Mouse (Mus musculus) heart, embryonic 11.5 days (tissue): ENCODE data around the gene Asap2. TPM values are rescaled to one million over a fixed set of nuclear protein-coding genes. Genes with fewer than 3 reads are reported as not detected.

ENCODE experiments used
- ATAC-seq: fragments of 200-750 bp; cut with Nextera tagmentation; replicated peaks from 2 replicates; pipeline ENCODE4 v1.8.0; 2017; ENCODE audit warnings: moderate library complexity; ENCODE audit not compliant: insufficient number of reproducible peaks, low FRiP score, low TSS enrichment
- H3K27ac ChIP-seq: fragments of 300-500 bp; sonication (generic); 2 replicates; pipeline ENCODE4 v1.5.1; 2014; ENCODE audit warnings: mild to moderate bottlenecking, low read depth, low read length
- H3K27me3 ChIP-seq: fragments of 300-500 bp; sonication (generic); 2 replicates; pipeline ENCODE4 v1.6.1; 2014; ENCODE audit warnings: mild to moderate bottlenecking, low read length, mixed read lengths; ENCODE audit not compliant: control insufficient read depth, insufficient read depth
- H3K36me3 ChIP-seq: fragments of 300-500 bp; sonication (generic); 2 replicates; pipeline ENCODE4 v1.6.1; 2014; ENCODE audit warnings: mild to moderate bottlenecking, low read length, moderate library complexity, mixed read lengths; ENCODE audit not compliant: control insufficient read depth, insufficient read depth
- H3K4me1 ChIP-seq: fragments of 300-500 bp; sonication (generic); 2 replicates; pipeline ENCODE4 v1.6.1; 2014; ENCODE audit warnings: low read length; ENCODE audit not compliant: control insufficient read depth, insufficient read depth
- H3K4me2 ChIP-seq: fragments of 300-500 bp; sonication (generic); 2 replicates; pipeline ENCODE4 v1.6.1; 2014; ENCODE audit warnings: mild to moderate bottlenecking, moderate library complexity
- H3K4me3 ChIP-seq: fragments of 300-500 bp; sonication (generic); 2 replicates; pipeline ENCODE4 v1.5.1; 2014; ENCODE audit warnings: low read depth, low read length
- H3K9ac ChIP-seq: fragments of 300-500 bp; sonication (generic); 2 replicates; pipeline ENCODE4 v1.6.1; 2014; ENCODE audit warnings: mild to moderate bottlenecking, low read depth, low read length, moderate library complexity
- H3K9me3 ChIP-seq: fragments of 300-500 bp; sonication (generic); replicated peaks from 2 replicates; pipeline ENCODE4 v1.6.1; 2016; ENCODE audit warnings: low read length; ENCODE audit not compliant: control insufficient read depth
- WGBS: fragments of 180-500 bp; shearing (Covaris S2); extraction: QIAGEN DNeasy Blood & Tissue Kit; methylation state at CpG from one replicate; pipeline ENCODE4 v1.1.7; 2014; ENCODE audit not compliant: insufficient replicate concordance; 5-methylcytosine and 5-hydroxymethylcytosine counted together
- polyA plus RNA-seq: library from polyadenylated mRNA; unstranded; fragments of >200 nt; fragmentation: Nextera tagmentation; extraction: Ambion mirVana; gene quantifications from 2 replicates; pipeline ENCODE4 v1.2.1, GENCODE M21; 2014

Asap2 gene
- polyA plus RNA-seq, 1 experiment from 2014 or later = 8.3 TPM

DNA sequence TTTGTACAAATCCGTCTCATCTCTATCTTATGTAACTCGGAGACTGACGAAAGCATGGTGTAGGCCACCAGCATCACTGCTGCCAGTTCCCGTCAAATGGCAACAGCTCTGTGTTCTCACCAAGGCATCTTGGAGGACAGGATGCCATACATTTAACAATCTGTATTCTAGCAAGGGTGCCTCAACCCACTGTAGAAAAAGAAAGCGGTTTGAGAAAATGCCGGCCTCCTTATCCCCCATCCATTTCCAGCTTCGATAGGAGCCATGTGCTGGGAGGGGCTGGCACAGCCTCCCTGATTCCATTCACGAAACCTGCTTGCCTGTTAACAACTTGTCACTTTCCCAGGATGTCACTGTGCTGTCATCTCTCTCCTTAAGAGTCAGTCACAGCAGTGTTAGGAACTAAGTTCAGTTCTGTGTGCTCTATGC, 163.0 kb downstream of the Asap2 start:
- no peak overlapping the region for H3K27ac ChIP-seq
- H3K36me3 ChIP-seq = no peaks in the 10 kb centered on the region
- no peak overlapping the region for H3K9ac ChIP-seq
- no peaks in the 10 kb centered on the region for H3K9me3 ChIP-seq
- H3K4me3 ChIP-seq = no peak overlapping the region
- ATAC-seq = no peak
- peaks cover 32% of the 10 kb centered on the region for H3K4me1 ChIP-seq
- 52% methylated on average over 8 of the region's 8 CpGs for WGBS
- no peak overlapping the region for H3K4me2 ChIP-seq
- no peaks in the 10 kb centered on the region for H3K27me3 ChIP-seq

DNA sequence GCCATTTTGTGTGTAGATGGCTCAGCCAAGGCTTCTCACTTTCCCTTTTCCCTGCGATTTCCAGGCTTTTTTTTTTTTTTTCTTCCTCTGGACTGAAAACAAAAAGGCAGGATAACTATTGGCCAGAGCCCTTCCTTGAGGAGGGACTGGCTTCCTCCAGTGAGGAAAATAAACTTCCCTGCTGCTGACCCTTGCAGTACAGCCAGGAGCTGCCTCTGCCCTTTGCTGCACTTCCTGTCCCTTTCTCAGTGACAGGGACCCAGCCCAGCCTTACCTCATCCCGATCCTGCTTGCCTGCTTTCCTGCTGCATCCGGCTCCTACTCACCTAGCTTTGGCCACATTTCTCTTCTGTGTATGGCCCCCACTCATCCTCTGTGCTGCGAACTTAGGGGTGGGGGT, 164.8 kb downstream of the Asap2 start:
- no peaks in the 10 kb centered on the region for H3K36me3 ChIP-seq
- H3K9me3 ChIP-seq = no peaks in the 10 kb centered on the region
- WGBS = 40% methylated on average over 4 of the region's 4 CpGs
- H3K4me2 ChIP-seq = no peak overlapping the region
- no peak; the same call in 1 of the 2 replicates for ATAC-seq
- no peak overlapping the region for H3K9ac ChIP-seq
- H3K4me1 ChIP-seq = peaks cover 45% of the 10 kb centered on the region
- H3K4me3 ChIP-seq = no peak overlapping the region
- H3K27ac ChIP-seq = peak overlapping the region; percentile 59
- H3K27me3 ChIP-seq = no peaks in the 10 kb centered on the region

DNA sequence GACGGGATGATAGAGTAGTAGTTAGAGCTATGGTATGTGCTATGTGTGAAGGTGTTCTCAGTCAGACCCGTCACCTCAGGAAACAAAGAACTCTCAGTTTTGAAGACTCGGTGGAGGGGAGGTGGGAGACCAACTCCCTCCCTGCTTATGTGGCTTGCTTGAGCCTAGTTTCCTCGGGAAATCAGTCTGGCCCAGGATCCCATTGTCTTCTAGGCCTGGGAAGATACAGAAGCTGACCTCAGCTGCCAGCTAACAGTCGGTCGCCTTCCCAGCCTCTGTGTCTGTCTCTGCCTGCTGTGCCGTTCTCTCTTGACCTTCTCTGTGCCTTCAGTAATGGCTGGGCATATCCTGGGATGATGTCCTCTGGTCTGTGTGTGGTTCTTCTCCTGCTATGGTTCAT, 169.0 kb downstream of the Asap2 start:
- no peak overlapping the region for H3K9ac ChIP-seq
- H3K4me3 ChIP-seq = no peak overlapping the region
- no peaks in the 10 kb centered on the region for H3K36me3 ChIP-seq
- WGBS = 50% methylated on average over 7 of the region's 7 CpGs
- no peak for ATAC-seq
- H3K9me3 ChIP-seq = no peaks in the 10 kb centered on the region
- no peaks in the 10 kb centered on the region for H3K27me3 ChIP-seq
- no peak overlapping the region for H3K4me2 ChIP-seq
- H3K27ac ChIP-seq = peak overlapping the region; percentile 31; the same call in 1 of the 2 replicates
- H3K4me1 ChIP-seq = peaks cover 36% of the 10 kb centered on the region

DNA sequence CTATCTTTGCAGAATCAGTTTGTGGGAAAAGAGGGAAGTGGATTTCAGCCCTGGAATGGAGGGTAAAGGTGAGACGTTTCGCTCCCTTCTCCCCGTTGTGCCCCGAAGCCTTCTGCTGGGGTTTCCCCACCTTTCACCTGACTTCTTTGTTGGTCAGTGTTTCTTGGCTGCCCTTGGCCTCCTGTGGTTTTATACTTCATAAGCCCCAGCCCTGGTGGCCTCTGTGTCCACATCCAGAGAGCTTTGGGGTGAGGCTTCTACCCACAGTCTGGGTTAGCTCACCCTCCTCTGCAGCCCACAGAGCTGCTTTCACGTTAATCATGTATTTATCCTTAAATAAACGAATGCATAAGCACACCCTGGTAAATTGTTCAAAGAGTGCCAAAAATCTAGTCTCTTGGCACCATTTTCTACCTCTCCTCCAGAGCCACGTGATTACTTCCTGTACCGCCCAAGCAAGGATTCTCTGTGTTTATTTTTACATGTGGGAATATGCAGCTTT, 170.1 kb downstream of the Asap2 start:
- WGBS = 66% methylated on average over 8 of the region's 8 CpGs
- Histone ChIP-seq H3K4me2 (no peak overlapping the region), H3K4me1 (peaks cover 27% of the 10 kb centered on the region), H3K27me3 (no peaks in the 10 kb centered on the region), H3K27ac (no peak overlapping the region), H3K4me3 (no peak overlapping the region), H3K36me3 (no peaks in the 10 kb centered on the region), H3K9ac (no peak overlapping the region), H3K9me3 (no peaks in the 10 kb centered on the region)
- 0 out of 2 replicates have a peak, but pooled peaks have one; percentile 33 for ATAC-seq

DNA sequence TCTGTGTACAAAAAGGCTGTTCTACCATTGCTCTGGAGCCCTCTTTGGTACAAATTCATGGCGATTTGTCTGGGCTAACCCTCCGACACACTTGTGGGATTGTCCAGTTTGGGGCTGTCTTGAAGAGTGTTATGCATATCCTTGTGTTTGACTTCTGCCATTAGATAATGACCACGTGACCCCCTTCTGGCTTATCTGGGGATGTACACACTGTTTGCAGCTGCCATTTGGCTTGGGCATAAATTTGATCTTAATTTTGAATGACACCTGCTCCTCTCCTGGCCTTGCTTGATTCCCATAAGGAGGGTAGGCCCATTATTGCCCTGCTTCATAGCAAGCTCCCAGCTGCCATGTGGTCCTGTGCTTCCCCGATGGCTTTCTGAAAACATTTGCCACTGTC, 171.6 kb downstream of the Asap2 start:
- Histone ChIP-seq H3K36me3 (no peaks in the 10 kb centered on the region), H3K27ac (no peak overlapping the region), H3K4me2 (no peak overlapping the region), H3K27me3 (no peaks in the 10 kb centered on the region), H3K9me3 (no peaks in the 10 kb centered on the region), H3K4me3 (no peak overlapping the region), H3K9ac (no peak overlapping the region), H3K4me1 (peaks cover 34% of the 10 kb centered on the region)
- 86% methylated on average over 4 of the region's 4 CpGs for WGBS
- no peak for ATAC-seq

DNA sequence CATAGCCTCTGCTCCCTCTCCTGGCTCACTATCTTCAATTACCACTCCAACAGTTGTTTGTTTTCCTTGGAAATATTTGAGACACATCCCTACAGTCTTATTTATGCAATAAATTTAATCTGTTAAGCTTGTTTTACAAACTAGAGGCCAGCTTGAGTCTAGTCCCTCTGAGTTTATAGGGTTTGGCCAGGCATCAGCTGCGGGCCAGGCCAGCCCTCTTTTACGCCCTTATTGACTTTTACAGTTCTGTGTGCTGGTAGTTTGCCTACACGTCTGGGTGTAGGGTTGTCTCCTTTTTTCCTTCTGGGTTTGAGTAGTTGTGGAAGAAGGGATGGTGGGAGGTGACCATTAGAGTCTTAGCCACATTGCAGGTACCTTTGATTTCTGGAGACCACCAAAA, 173.4 kb downstream of the Asap2 start:
- ATAC-seq = no peak
- Histone ChIP-seq H3K9ac (no peak overlapping the region), H3K9me3 (no peaks in the 10 kb centered on the region), H3K4me1 (peaks cover 38% of the 10 kb centered on the region), H3K4me3 (no peak overlapping the region), H3K27me3 (no peaks in the 10 kb centered on the region), H3K36me3 (no peaks in the 10 kb centered on the region), H3K4me2 (no peak overlapping the region), H3K27ac (no peak overlapping the region)
- WGBS = 70% methylated on average over 3 of the region's 3 CpGs

DNA sequence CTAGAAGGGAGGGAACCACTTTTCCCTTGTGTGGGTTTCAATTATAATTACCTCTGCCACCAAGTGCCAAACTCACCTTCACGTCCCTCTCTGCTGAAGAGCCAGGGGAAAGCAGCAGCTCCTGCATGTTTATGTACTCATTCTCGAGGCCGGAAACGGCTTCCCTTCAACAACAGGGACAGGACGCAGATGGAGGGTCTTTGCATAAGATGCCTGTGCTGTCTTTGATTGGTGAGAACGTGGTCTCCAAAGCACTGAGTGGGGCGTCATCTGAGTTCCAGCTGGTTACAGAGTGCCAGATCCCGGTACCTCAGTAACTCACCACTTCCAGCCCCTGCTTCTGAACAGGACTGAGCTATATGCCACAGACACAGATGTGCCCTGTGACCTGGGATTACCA, 174.0 kb downstream of the Asap2 start:
- Histone ChIP-seq H3K9me3 (no peaks in the 10 kb centered on the region), H3K4me2 (no peak overlapping the region), H3K9ac (no peak overlapping the region), H3K36me3 (peaks cover under 1% of the 10 kb centered on the region; the same call in 1 of the 2 replicates), H3K27me3 (no peaks in the 10 kb centered on the region), H3K27ac (peak overlapping the region; percentile 66; the same call in 1 of the 2 replicates), H3K4me3 (no peak overlapping the region), H3K4me1 (peaks cover 35% of the 10 kb centered on the region)
- no peak for ATAC-seq
- 61% methylated on average over 8 of the region's 8 CpGs for WGBS

DNA sequence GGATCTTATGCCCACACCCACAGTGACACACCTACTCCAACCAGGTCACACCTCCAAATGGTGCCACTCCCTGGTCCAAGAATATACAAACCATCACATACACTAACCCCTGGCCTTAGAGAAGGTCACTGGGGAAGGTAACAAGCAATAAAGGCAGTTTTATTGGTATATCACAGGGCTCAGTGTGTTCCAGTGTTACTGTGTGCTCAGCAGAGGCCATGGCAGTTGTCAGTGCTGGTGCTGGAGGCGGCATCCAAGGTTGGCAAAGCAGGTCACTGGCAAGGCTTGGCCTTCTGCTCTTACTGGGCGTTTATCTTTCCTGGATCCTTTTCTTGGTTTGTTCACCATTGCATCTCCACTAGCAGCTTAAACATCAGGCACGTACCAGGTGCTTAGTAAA, 174.9 kb downstream of the Asap2 start:
- no peaks in the 10 kb centered on the region for H3K9me3 ChIP-seq
- ATAC-seq = no peak
- H3K36me3 ChIP-seq = peaks cover 3% of the 10 kb centered on the region; the same call in 1 of the 2 replicates
- no peak overlapping the region for H3K4me2 ChIP-seq
- no peaks in the 10 kb centered on the region for H3K27me3 ChIP-seq
- H3K4me1 ChIP-seq = peaks cover 31% of the 10 kb centered on the region
- H3K27ac ChIP-seq = no peak overlapping the region
- no peak overlapping the region for H3K4me3 ChIP-seq
- 85% methylated on average over 3 of the region's 3 CpGs for WGBS
- no peak overlapping the region for H3K9ac ChIP-seq

DNA sequence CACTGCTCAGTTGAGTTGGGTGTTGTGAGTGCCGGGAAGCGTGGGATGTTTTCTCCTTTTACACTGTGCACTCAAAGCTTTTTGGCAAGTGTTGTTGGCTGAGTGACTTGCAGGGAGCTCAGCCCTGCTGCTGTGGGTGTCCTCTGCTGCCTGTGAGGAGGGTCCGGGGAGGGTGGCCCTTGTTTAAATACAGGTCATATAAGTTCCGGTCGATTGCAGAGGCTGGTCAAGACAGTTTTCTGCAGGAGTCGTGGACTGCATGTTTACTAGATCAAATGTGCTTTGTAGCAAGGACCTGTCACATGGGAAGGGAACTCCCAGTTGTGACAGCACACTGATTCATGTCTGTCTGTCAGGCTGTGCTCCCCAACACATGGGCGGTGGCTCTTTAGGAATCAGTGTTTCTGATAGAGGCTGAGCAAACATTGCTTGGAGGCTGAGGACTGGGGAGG, 175.7 kb downstream of the Asap2 start:
- peak overlapping the region; percentile 46; the same call in 1 of the 2 replicates for H3K27ac ChIP-seq

More for the DNA sequence above, 175.7 kb downstream of the Asap2 start:
- H3K27me3 ChIP-seq = no peaks in the 10 kb centered on the region
- peaks cover 3% of the 10 kb centered on the region; the same call in 1 of the 2 replicates for H3K36me3 ChIP-seq
- H3K4me3 ChIP-seq = no peak overlapping the region
- no peaks in the 10 kb centered on the region for H3K9me3 ChIP-seq
- no peak overlapping the region for H3K9ac ChIP-seq
- WGBS = 64% methylated on average over 7 of the region's 7 CpGs
- ATAC-seq = no peak
- no peak overlapping the region for H3K4me2 ChIP-seq
- peaks cover 36% of the 10 kb centered on the region for H3K4me1 ChIP-seq
